Mouse (Mus musculus) heart, postnatal 0 days (tissue): ENCODE data around the gene Cnn3. TPM values are rescaled to one million over a fixed set of nuclear protein-coding genes. Genes with fewer than 3 reads are reported as not detected.

Experiments
- ATAC-seq: fragments of 200-750 bp; cut with Nextera tagmentation; 2 replicates; pipeline ENCODE4 v1.8.0; 2017; ENCODE audit warnings: low read depth, moderate number of reproducible peaks, moderate library complexity; ENCODE audit not compliant: insufficient read depth
- DNase-seq: peaks from one replicate; pipeline ENCODE4 v3.0.0-alpha.2; 2016; ENCODE audit warnings: low spot score
- H3K27ac ChIP-seq: fragments of 300-500 bp; sonication (generic); 2 replicates; pipeline ENCODE4 v1.5.1; 2014; ENCODE audit warnings: low read depth, mild to moderate bottlenecking
- H3K27me3 ChIP-seq: fragments of 300-500 bp; sonication (generic); 2 replicates; pipeline ENCODE4 v1.6.1; 2014; ENCODE audit warnings: low read length, mixed read lengths; ENCODE audit not compliant: control insufficient read depth, insufficient read depth
- H3K36me3 ChIP-seq: fragments of 300-500 bp; sonication (generic); replicated peaks from 2 replicates; pipeline ENCODE4 v1.6.1; 2014; ENCODE audit warnings: low read length, mixed read lengths; ENCODE audit not compliant: control insufficient read depth, insufficient read depth
- H3K4me1 ChIP-seq: fragments of 300-500 bp; sonication (generic); 2 replicates; pipeline ENCODE4 v1.6.1; 2014; ENCODE audit warnings: antibody characterized with exemption; ENCODE audit not compliant: control insufficient read depth, insufficient read depth
- H3K4me2 ChIP-seq: fragments of 300-500 bp; sonication (generic); 2 replicates; pipeline ENCODE4 v1.6.1; 2014; ENCODE audit warnings: low read depth, mild to moderate bottlenecking, low read length, moderate library complexity
- H3K4me3 ChIP-seq: fragments of 300-500 bp; sonication (generic); 2 replicates; pipeline ENCODE4 v1.5.1; 2014; ENCODE audit warnings: low read depth, low read length
- H3K9ac ChIP-seq: fragments of 300-500 bp; sonication (generic); replicated peaks from 2 replicates; pipeline ENCODE4 v1.6.1; 2014; ENCODE audit warnings: low read depth, low read length, mixed read lengths
- H3K9me3 ChIP-seq: fragments of 300-500 bp; sonication (generic); replicated peaks from 2 replicates; pipeline ENCODE4 v1.6.1; 2016; ENCODE audit warnings: low read length; ENCODE audit not compliant: control insufficient read depth
- CTCF ChIP-seq: IDR thresholded peaks from 2 replicates; pipeline ENCODE4 v1.5.1; 2016; ENCODE audit warnings: antibody characterized with exemption, control low read depth, low read depth
- EP300 ChIP-seq: IDR thresholded peaks from 2 replicates; pipeline ENCODE4 v1.6.1; 2016; ENCODE audit warnings: antibody characterized with exemption, low read depth
- WGBS: fragments of 180-500 bp; shearing (Covaris S2); extraction: QIAGEN DNeasy Blood & Tissue Kit; methylation state at CpG from one replicate; pipeline ENCODE4 v1.1.7; 2014; 5-methylcytosine and 5-hydroxymethylcytosine counted together
- polyA plus RNA-seq: library from polyadenylated mRNA; unstranded; fragments of >200 nt; fragmentation: Nextera tagmentation; extraction: Ambion mirVana; gene quantifications from 2 replicates; pipeline ENCODE4 v1.2.1, GENCODE M21; 2015
- total RNA-seq: library from RNA; depleted of rRNA; stranded (reverse); fragments of >200 nt; gene quantifications from 2 replicates; pipeline ENCODE4 v1.2.3, GENCODE M21; 2014; ENCODE audit warnings: low replicate concordance

Cnn3 gene
- total and polyA plus RNA-seq, 2 experiments from 2014 or later, result 132 to 190 TPM

DNA sequence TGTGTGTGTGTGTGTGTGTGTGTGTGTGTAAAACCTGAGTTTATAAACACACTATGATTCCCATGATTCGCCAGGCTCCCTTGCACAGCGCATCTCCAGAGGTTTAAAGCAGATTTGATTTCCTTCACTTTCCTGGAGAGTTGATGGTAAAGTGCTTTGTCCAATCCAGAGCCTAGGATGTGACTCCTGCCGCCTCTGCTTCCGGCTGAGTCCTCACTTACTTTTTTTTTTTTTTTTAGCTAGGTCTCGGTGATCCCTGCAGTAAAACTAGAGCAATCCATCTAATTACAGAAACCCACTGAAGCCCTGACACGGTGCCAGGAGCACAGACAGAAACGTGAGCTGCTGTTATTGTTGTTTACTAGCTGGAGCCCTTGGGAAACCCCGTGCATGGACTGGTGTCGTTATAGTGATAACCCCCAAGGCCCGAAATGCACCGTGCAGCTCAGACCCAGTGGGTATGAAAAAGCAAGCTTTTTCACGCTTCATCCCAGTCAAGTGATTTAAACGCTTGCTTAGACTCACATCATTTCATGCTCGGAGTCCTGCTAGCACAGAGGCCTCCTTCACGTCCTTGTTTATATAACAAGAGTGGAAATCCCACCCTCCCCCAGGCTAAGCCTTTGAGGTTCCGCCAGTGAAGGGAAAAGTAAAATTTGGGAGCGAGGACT lies 36.3 kb upstream of the Cnn3 start:
- ATAC-seq (no peak), DNase-seq (no peak)
- 40% methylated on average over 17 of the region's 17 CpGs for WGBS
- H3K27me3 ChIP-seq, result no peaks in the 10 kb centered on the region
- TF ChIP-seq CTCF, result no peak
- no peak for TF ChIP-seq EP300
- H3K4me1 ChIP-seq, result no peaks in the 10 kb centered on the region; the same call in 1 of the 2 replicates
- H3K36me3 ChIP-seq, result no peaks in the 10 kb centered on the region
- H3K9ac ChIP-seq, result no peak overlapping the region
- peak overlapping the region; percentile 34 for H3K4me2 ChIP-seq
- no peaks in the 10 kb centered on the region for H3K9me3 ChIP-seq
- peak overlapping the region; percentile 32; the same call in 1 of the 2 replicates for H3K27ac ChIP-seq
- H3K4me3 ChIP-seq, result no peak overlapping the region

- H3K36me3 ChIP-seq, result no peaks in the 10 kb centered on the region
- 47% methylated on average over 7 of the region's 7 CpGs for WGBS
- TF ChIP-seq CTCF, result no peak
- no peak for TF ChIP-seq EP300
- DNase-seq (no peak), ATAC-seq (peak; percentile 51)
- H3K27ac ChIP-seq, result peak overlapping the region; percentile 32; the same call in 1 of the 2 replicates
- no peaks in the 10 kb centered on the region for H3K27me3 ChIP-seq
- H3K4me3 ChIP-seq, result no peak overlapping the region
- no peaks in the 10 kb centered on the region; the same call in 1 of the 2 replicates for H3K4me1 ChIP-seq
- no peaks in the 10 kb centered on the region for H3K9me3 ChIP-seq
- no peak overlapping the region for H3K9ac ChIP-seq
- H3K4me2 ChIP-seq, result peak overlapping the region; percentile 34; the same call in 1 of the 2 replicates
These were observed 35.6 kb upstream of the Cnn3 start for GRCm38 (mm10) chr3:121390724-121391123.

- TF ChIP-seq CTCF (no peak), EP300 (no peak)
- DNase-seq, result no peak
These were observed 30.6 kb upstream of the Cnn3 start for GRCm38 (mm10) chr3:121395588-121396295.

GRCm38 (mm10) chr3:121396561-121396960 lies 29.7 kb upstream of the Cnn3 start:
- WGBS, result 85% methylated on average over 7 of the region's 7 CpGs
- TF ChIP-seq CTCF, result no peak
- TF ChIP-seq EP300, result no peak
- Histone ChIP-seq H3K9ac (no peak overlapping the region), H3K9me3 (no peaks in the 10 kb centered on the region), H3K27ac (no peak overlapping the region), H3K4me3 (no peak overlapping the region), H3K4me1 (no peaks in the 10 kb centered on the region; the same call in 1 of the 2 replicates), H3K36me3 (no peaks in the 10 kb centered on the region), H3K4me2 (no peak overlapping the region), H3K27me3 (no peaks in the 10 kb centered on the region)
- ATAC-seq (no peak), DNase-seq (no peak)

More at GRCm38 (mm10) chr3:121395588-121396295, 30.6 kb upstream of the Cnn3 start:
- peak; percentile 44 for ATAC-seq
- Histone ChIP-seq H3K9ac (no peak overlapping the region), H3K27ac (no peak overlapping the region), H3K36me3 (no peaks in the 10 kb centered on the region), H3K9me3 (no peaks in the 10 kb centered on the region), H3K27me3 (no peaks in the 10 kb centered on the region), H3K4me2 (no peak overlapping the region), H3K4me3 (no peak overlapping the region), H3K4me1 (no peaks in the 10 kb centered on the region; the same call in 1 of the 2 replicates)
- 79% methylated on average over 16 of the region's 16 CpGs for WGBS

GRCm38 (mm10) chr3:121397007-121397406 lies 29.3 kb upstream of the Cnn3 start:
- Histone ChIP-seq H3K36me3 (no peaks in the 10 kb centered on the region), H3K4me1 (no peaks in the 10 kb centered on the region; the same call in 1 of the 2 replicates), H3K4me2 (no peak overlapping the region), H3K4me3 (no peak overlapping the region), H3K27me3 (no peaks in the 10 kb centered on the region), H3K27ac (no peak overlapping the region), H3K9ac (no peak overlapping the region), H3K9me3 (no peaks in the 10 kb centered on the region)
- WGBS, result 72% methylated on average over 6 of the region's 6 CpGs
- no peak for DNase-seq
- TF ChIP-seq EP300 (no peak), CTCF (no peak)
- no peak for ATAC-seq
